Mouse (Mus musculus) gastrocnemius, postnatal 36 days (tissue): Measurements from ENCODE around the gene Gpr15. TPM values are rescaled to one million over a fixed set of nuclear protein-coding genes. Genes with fewer than 3 reads are reported as not detected.
A peak's percentile ranks its signal among the peaks of the same experiment; 100 is the strongest.

Experiments used
- DNase-seq, 2 experiments: peaks; one replicate each; pipeline ENCODE4 v3.0.0; 2022
- intact Hi-C: fragments of 180-260 bp; cut with DNase I; formaldehyde crosslinking; loops from one replicate; pipeline ENCODE4 v1.15.1; 2025
- microRNA-seq, 2 experiments: library from miRNA; unstranded; fragments of <30 nt; microRNA quantifications; one replicate each; pipeline ENCODE4 v1.2.0; 2021
- total RNA-seq, 2 experiments: library from RNA; stranded (reverse); gene quantifications; 2 replicates each; pipeline ENCODE4 v1.2.3; 2021

Gene Gpr15
- total RNA-seq, 2 experiments from 2014 or later, result not detected

- intact Hi-C loops, result no loop called here
- no peak for DNase-seq
Observed at GRCm38 (mm10) chr16:58675256-58675655, 43.6 kb downstream of the Gpr15 start.

GRCm38 (mm10) chr16:58673811-58674410 lies 45.0 kb downstream of the Gpr15 start:
- intact Hi-C loops, result loop anchor here (5.0 kb wide), 1 partner anchor 58 kb away; no protein-coding TSS in a partner anchor
- DNase-seq, result no peak

GRCm38 (mm10) chr16:58672396-58672795 lies 46.5 kb downstream of the Gpr15 start:
- no peak for DNase-seq
- intact Hi-C loops, result loop anchor here (5.0 kb wide), 1 partner anchor 60 kb away; no protein-coding TSS in a partner anchor

- intact Hi-C loops, result loop anchor here (5.0 kb wide), 1 partner anchor 61 kb away; no protein-coding TSS in a partner anchor
- DNase-seq, result no peak
Observed at GRCm38 (mm10) chr16:58671212-58671985, 47.5 kb downstream of the Gpr15 start.

GRCm38 (mm10) chr16:58670643-58671042 lies 48.2 kb downstream of the Gpr15 start:
- DNase-seq, result no peak
- intact Hi-C loops, result loop anchor here (5.0 kb wide), 1 partner anchor 62 kb away; no protein-coding TSS in a partner anchor

GRCm38 (mm10) chr16:58669917-58670630 lies 48.8 kb downstream of the Gpr15 start, which contains the start of gene Cpox:
TSS of gene Cpox (plus strand) at chr16:58670292.
- DNase-seq, result peak; percentile 66 to 73
- intact Hi-C loops, result loop anchor here (5.0 kb wide), 1 partner anchor 62 kb away; no protein-coding TSS in a partner anchor

- DNase-seq, result no peak
- intact Hi-C loops, result no loop called here
Observed at GRCm38 (mm10) chr16:58669264-58669663, 49.6 kb downstream of the Gpr15 start.

GRCm38 (mm10) chr16:58668586-58668985 lies 50.3 kb downstream of the Gpr15 start:
- intact Hi-C loops, result no loop called here
- DNase-seq, result no peak

Small RNAs within 50 kb of the gene (microRNA-seq; reads per million reads assigned to microRNA genes)
- 0 reads per million in 2 experiments for gene Gm27564

Other genes with a start within 250 kb of the Gpr15 start
- 100 to 1,000 TPM; 133 to 134 TPM for gene St3gal6, start 194.8 kb downstream of the Gpr15 start, total RNA-seq
- not detected for gene Gm813, start 102.1 kb downstream of the Gpr15 start, total RNA-seq
- not detected for gene E330017A01Rik, start 80.3 kb downstream of the Gpr15 start, total RNA-seq
- gene Cpox, start 48.8 kb downstream of the Gpr15 start, total RNA-seq, result 10 to 100 TPM; 18.4 to 20.8 TPM
- gene Cldnd1, start 8.8 kb upstream of the Gpr15 start, total RNA-seq, result 10 to 100 TPM; 61.2 to 65.3 TPM
- not detected for gene Olfr172, start 44.1 kb upstream of the Gpr15 start, total RNA-seq
- gene Olfr173, start 81.2 kb upstream of the Gpr15 start, total RNA-seq, result not detected
- not detected for gene Olfr175-ps1, start 107.7 kb upstream of the Gpr15 start, total RNA-seq
- gene Olfr177, start 155.7 kb upstream of the Gpr15 start, total RNA-seq, result not detected
- not detected for gene Olfr178, start 173.0 kb upstream of the Gpr15 start, total RNA-seq
- not detected for gene Olfr181, start 209.7 kb upstream of the Gpr15 start, total RNA-seq
- gene Olfr180, start 210.3 kb upstream of the Gpr15 start, total RNA-seq, result not detected